Mouse (Mus musculus) hindbrain, embryonic 15.5 days (tissue): ENCODE data around the gene Arhgef11. TPM values are rescaled to one million over a fixed set of nuclear protein-coding genes. Genes with fewer than 3 reads are reported as not detected.
A peak's percentile ranks its signal among the peaks of the same experiment; 100 is the strongest.
"Not testable (repeated sequence)": the region's sequence is repeated elsewhere in the genome, so short reads cannot be mapped to it uniquely, and the experiment has no call there.

Experiments
- ATAC-seq: fragments of 200-750 bp; cut with Nextera tagmentation; 2 replicates; pipeline ENCODE4 v1.8.0; 2017; ENCODE audit warnings: low read depth, moderate number of reproducible peaks, moderate TSS enrichment; ENCODE audit not compliant: low FRiP score
- H3K27ac ChIP-seq: fragments of 300-500 bp; sonication (generic); replicated peaks from 2 replicates; pipeline ENCODE4 v1.5.1; 2015; ENCODE audit warnings: mild to moderate bottlenecking, inconsistent platforms
- H3K27me3 ChIP-seq: fragments of 300-500 bp; sonication (generic); 2 replicates; pipeline ENCODE4 v1.6.1; 2015; ENCODE audit warnings: control low read depth, inconsistent platforms
- H3K36me3 ChIP-seq: fragments of 300-500 bp; sonication (generic); 2 replicates; pipeline ENCODE4 v1.6.1; 2015; ENCODE audit warnings: control low read depth, inconsistent platforms
- H3K4me1 ChIP-seq: fragments of 300-500 bp; sonication (generic); replicated peaks from 2 replicates; pipeline ENCODE4 v1.6.1; 2015; ENCODE audit warnings: control low read depth, inconsistent platforms
- H3K4me2 ChIP-seq: fragments of 300-500 bp; sonication (generic); 2 replicates; pipeline ENCODE4 v1.6.1; 2015; ENCODE audit warnings: moderate library complexity, mild to moderate bottlenecking, inconsistent platforms
- H3K4me3 ChIP-seq: fragments of 300-500 bp; sonication (generic); 2 replicates; pipeline ENCODE4 v1.5.1; 2015; ENCODE audit warnings: mild to moderate bottlenecking, inconsistent platforms
- H3K9ac ChIP-seq: fragments of 300-500 bp; sonication (generic); 2 replicates; pipeline ENCODE4 v1.6.1; 2015; ENCODE audit warnings: inconsistent platforms
- H3K9me3 ChIP-seq: fragments of 300-500 bp; sonication (generic); 2 replicates; pipeline ENCODE4 v1.6.1; 2016; ENCODE audit warnings: control low read depth, inconsistent platforms
- WGBS: fragments of 180-500 bp; shearing (Covaris S2); methylation state at CpG from one replicate; pipeline ENCODE4 v1.1.7; 2015; 5-methylcytosine and 5-hydroxymethylcytosine counted together
- polyA plus RNA-seq: library from polyadenylated mRNA; unstranded; fragments of >200 nt; fragmentation: Nextera tagmentation; extraction: Ambion mirVana; gene quantifications from 2 replicates; pipeline ENCODE4 v1.2.1, GENCODE M21; 2015

Gene Arhgef11
- polyA plus RNA-seq: 22.0 and 23.7 TPM in 2 replicates

DNA sequence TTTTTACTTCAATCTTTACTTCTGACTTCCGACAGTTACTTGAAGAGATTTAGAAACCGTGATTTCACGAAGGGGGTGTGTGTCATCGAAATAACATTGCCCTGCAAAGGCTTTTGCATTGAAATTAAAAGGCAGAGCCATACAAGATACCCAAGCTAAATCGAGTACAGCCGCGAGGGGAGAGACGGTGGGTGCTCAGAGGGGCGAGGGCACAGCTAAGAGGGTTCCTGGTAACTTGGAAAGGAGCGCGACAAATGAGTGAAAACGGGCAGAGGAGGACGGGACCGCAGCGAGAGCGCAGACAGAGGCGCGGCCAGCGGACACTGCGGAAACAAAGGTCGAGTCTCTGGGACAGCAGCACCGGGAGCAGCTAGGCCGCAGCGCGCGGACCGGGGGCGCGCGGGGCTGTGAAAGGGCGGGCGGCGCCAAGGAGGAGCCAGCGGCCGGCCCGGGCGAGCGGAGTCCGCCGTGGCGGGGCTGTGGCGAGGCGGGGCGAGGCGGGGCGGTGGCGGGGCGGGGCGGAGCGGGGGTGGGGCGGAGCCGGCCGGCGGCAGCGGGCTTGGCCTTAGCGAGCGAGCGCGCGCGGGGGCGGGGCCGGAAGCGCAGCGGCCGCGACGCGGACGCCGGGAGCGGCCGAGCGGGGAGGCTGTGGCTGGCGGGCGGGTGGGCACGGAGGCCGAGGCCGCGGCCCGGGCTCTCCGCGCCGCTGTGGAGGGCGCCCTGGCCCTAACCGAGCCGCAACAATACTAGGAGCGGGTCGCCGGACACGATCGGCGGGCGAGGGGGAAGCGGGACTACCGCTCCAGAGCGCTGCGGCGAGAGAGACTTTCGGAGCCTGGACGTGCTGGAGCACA is at the start of gene Arhgef11:
TSS of gene Arhgef11 (plus strand) at position 603 of the 854 bp plus-strand sequence.
- no peaks in the 10 kb centered on the region for H3K36me3 ChIP-seq
- peak within 1 kb of the TSS; percentile 84 for H3K9ac ChIP-seq
- H3K4me2 ChIP-seq: peak within 1 kb of the TSS; percentile 93
- peak within 1 kb of the TSS; percentile 80 for H3K4me3 ChIP-seq
- peak within 1 kb of the TSS; percentile 92 for H3K27ac ChIP-seq
- peaks cover 46% of the 10 kb centered on the region for H3K4me1 ChIP-seq
- no peaks in the 10 kb centered on the region for H3K9me3 ChIP-seq
- ATAC-seq: peak; percentile 94
- H3K27me3 ChIP-seq: no peaks in the 10 kb centered on the region
- WGBS: 2% methylated on average over 76 of the region's 101 CpGs

DNA sequence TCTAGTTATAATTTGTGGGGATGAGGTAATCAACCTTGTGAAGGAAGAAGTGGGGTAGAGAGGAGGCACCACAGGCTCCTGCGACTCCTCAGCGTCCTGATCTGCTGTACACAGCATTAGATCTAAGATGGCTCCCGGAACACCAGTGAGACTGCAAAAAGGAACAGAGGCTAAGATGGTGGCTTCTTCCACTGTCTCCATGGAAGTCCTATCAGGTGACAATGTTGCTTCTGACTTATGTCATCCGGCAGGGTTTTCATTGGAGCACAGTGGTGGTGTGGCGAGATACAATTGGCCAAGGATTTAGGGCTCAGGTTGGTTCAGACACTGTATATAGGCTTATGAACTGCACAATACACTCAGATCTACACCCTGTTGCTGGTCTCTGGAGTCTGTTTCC is 48.7 kb upstream of the Arhgef11 start:
- Histone ChIP-seq H3K4me3 (no peak overlapping the region), H3K27ac (no peak overlapping the region), H3K36me3 (no peaks in the 10 kb centered on the region), H3K9me3 (no peaks in the 10 kb centered on the region), H3K27me3 (no peaks in the 10 kb centered on the region), H3K9ac (no peak overlapping the region), H3K4me2 (no peak overlapping the region), H3K4me1 (peaks cover 13% of the 10 kb centered on the region)
- 99% methylated on average over 5 of the region's 5 CpGs for WGBS
- no peak for ATAC-seq

DNA sequence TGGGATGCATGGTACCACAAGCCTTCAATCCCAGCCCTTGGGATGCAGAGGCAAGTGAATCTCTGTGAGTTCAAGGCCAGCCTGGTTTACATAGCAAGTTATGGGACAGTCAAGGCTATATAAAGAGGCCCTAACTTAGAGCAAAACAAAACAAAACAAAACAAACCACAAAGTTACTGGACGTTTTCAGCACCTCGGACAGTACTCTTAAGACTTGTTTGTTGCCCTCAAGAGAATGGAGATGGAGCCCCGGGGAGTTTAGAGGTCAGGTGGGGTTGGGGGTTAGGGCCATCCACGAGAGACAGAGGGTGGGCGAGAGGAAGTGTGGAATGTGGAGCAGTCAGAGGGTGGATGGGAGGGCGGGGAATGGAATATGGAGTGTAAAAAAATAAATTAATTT is 41.6 kb upstream of the Arhgef11 start:
- WGBS: 39% methylated on average over 6 of the region's 6 CpGs
- Histone ChIP-seq H3K4me1 (no peaks in the 10 kb centered on the region), H3K36me3 (no peaks in the 10 kb centered on the region), H3K27ac (no peak overlapping the region), H3K9me3 (no peaks in the 10 kb centered on the region), H3K27me3 (no peaks in the 10 kb centered on the region), H3K9ac (no peak overlapping the region), H3K4me3 (no peak overlapping the region), H3K4me2 (no peak overlapping the region)
- no peak for ATAC-seq

DNA sequence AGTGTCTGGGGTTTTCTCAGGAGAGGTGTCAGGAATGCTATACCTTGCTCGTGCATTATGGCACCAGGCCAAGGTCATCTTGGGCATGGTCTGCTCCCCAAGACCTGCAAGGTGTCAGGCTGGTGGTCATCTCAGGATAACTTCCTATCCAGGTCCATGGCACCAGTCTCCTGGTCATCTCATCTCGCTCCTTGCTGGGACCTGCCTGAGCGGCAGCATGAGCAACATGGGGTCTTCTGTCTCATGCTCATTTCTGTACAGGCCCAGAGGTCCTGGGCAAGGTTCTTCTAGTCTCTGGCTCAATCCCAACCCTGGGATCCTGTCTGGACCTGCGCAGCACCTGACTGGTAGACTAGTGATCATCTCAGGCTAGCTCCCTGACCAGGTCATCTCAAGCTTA is 35.1 kb upstream of the Arhgef11 start:
- no peak overlapping the region for H3K4me2 ChIP-seq
- no peak overlapping the region for H3K4me3 ChIP-seq
- H3K36me3 ChIP-seq: no peaks in the 10 kb centered on the region
- H3K9ac ChIP-seq: no peak overlapping the region
- WGBS: 92% methylated on average over 4 of the region's 4 CpGs
- no peak for ATAC-seq
- no peaks in the 10 kb centered on the region for H3K4me1 ChIP-seq
- H3K27me3 ChIP-seq: no peaks in the 10 kb centered on the region
- H3K27ac ChIP-seq: no peak overlapping the region
- H3K9me3 ChIP-seq: no peaks in the 10 kb centered on the region

DNA sequence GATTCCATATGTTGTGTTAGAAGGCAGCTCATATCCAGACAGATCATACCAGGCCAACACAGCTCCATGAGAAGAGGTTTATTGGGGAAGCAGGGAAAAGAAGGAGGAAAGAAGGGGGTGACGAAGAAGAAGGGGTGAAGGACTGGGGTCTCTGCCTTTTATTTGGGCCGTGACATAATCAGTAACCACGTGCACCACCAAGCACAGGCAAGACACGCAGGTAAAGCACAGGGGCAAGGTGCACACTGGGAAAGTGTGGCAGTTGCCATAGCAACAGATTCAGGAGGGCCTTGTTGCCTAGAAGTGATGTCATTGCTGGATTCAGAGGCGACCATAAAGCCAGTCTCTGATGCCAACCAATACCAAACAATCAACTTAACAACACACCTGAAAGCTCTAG is 23.6 kb upstream of the Arhgef11 start:
- Histone ChIP-seq H3K27me3 (no peaks in the 10 kb centered on the region), H3K9me3 (no peaks in the 10 kb centered on the region), H3K4me3 (no peak overlapping the region), H3K9ac (no peak overlapping the region), H3K4me2 (no peak overlapping the region), H3K27ac (no peak overlapping the region), H3K4me1 (no peaks in the 10 kb centered on the region), H3K36me3 (no peaks in the 10 kb centered on the region)
- no peak for ATAC-seq
- 67% methylated on average over 5 of the region's 5 CpGs for WGBS

DNA sequence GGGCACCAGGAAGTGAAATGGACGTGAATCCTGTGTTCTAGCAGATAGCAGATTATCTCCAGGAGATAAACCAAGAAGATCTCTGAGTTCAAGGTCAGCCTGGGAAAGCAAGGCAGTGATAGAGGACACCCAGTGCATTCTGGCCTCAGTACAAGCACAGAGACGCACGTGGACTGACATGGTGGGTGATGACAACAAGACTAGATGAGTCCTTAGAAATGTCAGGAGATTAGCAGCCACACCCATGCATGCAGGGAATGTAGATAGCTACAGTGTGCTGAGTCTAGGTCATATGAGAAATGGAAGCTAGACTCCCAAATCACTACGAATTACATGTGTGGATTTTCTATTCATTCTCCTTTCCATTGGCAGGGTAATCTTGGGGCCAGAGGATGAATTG is 22.0 kb upstream of the Arhgef11 start:
- H3K4me1 ChIP-seq, H3K36me3 ChIP-seq, H3K9me3 ChIP-seq, H3K4me3 ChIP-seq, H3K9ac ChIP-seq, H3K27me3 ChIP-seq, H3K27ac ChIP-seq, ATAC-seq, H3K4me2 ChIP-seq: not testable (repeated sequence)
- WGBS: 85% methylated on average over 4 of the region's 4 CpGs

DNA sequence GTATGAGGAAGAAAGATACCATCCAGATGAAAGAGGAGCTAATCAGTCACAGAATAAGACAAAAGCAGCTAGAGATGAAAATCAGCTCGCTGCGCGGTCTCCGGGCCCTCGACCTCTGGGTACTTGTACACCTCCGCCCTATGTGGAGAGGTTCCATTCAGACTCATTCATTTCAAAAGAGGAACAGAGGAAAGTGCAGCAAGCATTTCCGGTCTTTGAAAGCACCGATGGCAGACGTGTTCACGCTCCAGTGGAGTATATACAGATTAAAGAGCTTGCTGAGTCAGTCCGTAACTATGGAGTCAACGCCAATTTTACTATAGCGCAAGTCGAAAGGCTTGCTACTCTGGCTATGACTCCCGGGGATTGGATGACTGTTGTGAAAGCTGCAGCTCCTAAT is 16.3 kb upstream of the Arhgef11 start:
- not testable (repeated sequence) for H3K27me3 ChIP-seq, H3K4me2 ChIP-seq, H3K27ac ChIP-seq, H3K36me3 ChIP-seq, H3K9me3 ChIP-seq, ATAC-seq, H3K4me1 ChIP-seq, H3K9ac ChIP-seq, H3K4me3 ChIP-seq
- WGBS: 93% methylated on average over 15 of the region's 15 CpGs

DNA sequence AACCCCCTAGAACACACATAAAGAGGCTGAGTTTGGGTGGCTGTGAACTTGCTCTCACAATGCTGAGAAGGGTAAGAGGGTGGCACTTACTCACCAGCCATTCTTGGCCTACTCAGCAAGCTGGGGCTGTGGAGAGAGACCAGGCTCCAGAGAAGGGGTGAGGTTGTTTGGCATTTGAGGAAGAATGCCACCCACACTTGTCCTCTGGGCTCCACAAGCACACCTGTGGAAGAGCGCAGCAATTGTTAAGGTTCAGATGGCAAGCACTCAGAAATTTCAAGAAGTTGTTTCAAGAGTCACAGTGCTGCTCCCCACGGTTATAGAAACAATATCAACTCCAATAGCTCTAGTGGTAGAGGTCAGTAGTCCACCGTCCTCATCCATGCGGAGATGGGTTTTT is 1.0 kb upstream of the Arhgef11 start:
- Histone ChIP-seq H3K27ac (peak overlapping the region; percentile 92; the same call in 1 of the 2 replicates), H3K4me2 (peak overlapping the region; percentile 93), H3K4me1 (peaks cover 37% of the 10 kb centered on the region), H3K27me3 (no peaks in the 10 kb centered on the region), H3K4me3 (peak overlapping the region; percentile 80), H3K36me3 (no peaks in the 10 kb centered on the region), H3K9me3 (no peaks in the 10 kb centered on the region), H3K9ac (peak overlapping the region; percentile 84; the same call in 1 of the 2 replicates)
- ATAC-seq: no peak
- WGBS: 58% methylated on average over 4 of the region's 4 CpGs

DNA sequence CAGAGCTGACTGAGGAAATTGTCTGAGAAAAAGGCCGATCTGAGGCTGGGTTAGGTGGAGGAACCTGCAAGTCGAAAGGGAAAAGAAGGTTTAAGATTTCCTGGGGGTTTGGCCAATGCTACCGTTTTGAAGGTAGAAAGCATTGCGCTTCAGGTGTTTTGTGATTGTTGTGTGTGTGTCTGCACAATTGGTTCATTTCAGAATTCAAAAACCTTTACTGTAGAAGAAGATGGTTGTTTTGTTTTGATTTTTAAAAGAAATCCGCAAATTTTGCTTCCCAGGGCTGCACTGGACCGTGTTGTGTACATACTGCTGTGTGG is 412 bp downstream of the Arhgef11 start:
- peaks cover 46% of the 10 kb centered on the region for H3K4me1 ChIP-seq
- no peak for ATAC-seq
- WGBS: under 1% methylated on average over 6 of the region's 6 CpGs

DNA sequence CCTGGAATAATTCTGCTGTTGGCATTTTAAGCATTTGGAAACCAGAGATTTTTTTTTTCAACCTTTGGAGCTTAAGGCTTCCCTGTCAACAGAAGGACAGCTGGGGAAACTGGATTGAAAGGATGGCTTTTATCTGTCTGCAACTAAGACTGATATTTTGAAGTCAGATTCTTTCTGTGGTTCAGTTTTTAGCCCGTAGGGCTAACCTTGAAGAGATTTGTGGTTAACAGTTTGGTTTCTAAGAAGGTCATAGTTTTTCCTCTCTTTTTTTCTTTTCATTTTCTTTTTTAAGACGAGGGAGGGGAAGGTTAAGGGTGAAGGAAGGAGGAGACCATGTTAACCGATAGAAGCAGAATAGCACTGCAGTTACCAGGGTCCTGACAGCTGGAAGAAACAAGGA is 881 bp downstream of the Arhgef11 start:
- no peak for ATAC-seq
- no peaks in the 10 kb centered on the region for H3K36me3 ChIP-seq
- peak overlapping the region; percentile 93 for H3K4me2 ChIP-seq
- H3K4me3 ChIP-seq: peak overlapping the region; percentile 80
- WGBS: 5% methylated on average over 3 of the region's 3 CpGs
- no peaks in the 10 kb centered on the region for H3K27me3 ChIP-seq
- H3K9me3 ChIP-seq: no peaks in the 10 kb centered on the region
- H3K9ac ChIP-seq: peak overlapping the region; percentile 84
- peaks cover 46% of the 10 kb centered on the region for H3K4me1 ChIP-seq
- H3K27ac ChIP-seq: peak overlapping the region; percentile 44; the same call in 1 of the 2 replicates

More for the DNA sequence above, 412 bp downstream of the Arhgef11 start:
- H3K9ac ChIP-seq: peak overlapping the region; percentile 84
- no peaks in the 10 kb centered on the region for H3K36me3 ChIP-seq
- H3K27ac ChIP-seq: peak overlapping the region; percentile 92
- no peaks in the 10 kb centered on the region for H3K27me3 ChIP-seq
- peak overlapping the region; percentile 93 for H3K4me2 ChIP-seq
- no peaks in the 10 kb centered on the region for H3K9me3 ChIP-seq
- H3K4me3 ChIP-seq: peak overlapping the region; percentile 80

DNA sequence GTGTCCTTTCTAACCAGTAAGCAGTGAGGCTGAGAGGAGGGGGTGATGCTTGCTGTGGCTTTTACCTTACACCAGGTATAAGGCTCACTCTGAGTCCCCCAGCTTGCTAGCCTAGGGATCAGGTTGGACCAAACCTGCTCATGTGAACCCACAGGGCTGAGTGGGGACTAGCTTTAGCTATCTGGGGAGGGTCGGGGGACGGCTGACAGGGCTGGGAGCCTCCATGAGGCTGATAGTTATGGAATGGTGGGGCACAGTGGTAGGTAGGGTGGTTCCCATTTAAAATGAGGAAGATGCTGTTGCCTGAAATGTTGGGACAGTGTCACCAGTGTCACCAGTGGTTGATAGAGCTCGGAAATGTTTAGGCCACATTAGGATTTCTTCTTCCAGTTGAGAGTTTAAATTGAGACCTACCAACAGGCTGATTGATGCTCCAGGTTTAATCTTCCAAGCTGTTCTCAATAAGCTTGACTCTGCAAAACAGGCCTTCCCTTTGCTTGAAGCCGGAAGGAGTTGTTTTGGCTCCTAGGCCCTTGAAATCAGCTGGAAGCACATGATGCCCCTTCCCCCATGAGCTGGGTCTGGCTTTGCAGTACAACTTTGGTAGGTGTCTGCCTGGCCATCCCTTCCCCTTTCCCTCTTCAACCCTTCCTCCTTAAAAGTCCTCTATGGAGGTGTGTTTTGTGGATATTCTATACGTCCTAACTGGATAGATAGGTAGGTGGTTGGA is 1.8 kb downstream of the Arhgef11 start:
- peak overlapping the region; percentile 84 for H3K9ac ChIP-seq
- H3K36me3 ChIP-seq: no peaks in the 10 kb centered on the region
- peak overlapping the region; percentile 93 for H3K4me2 ChIP-seq
- WGBS: 46% methylated on average over 5 of the region's 5 CpGs
- H3K9me3 ChIP-seq: no peaks in the 10 kb centered on the region
- ATAC-seq: no peak
- peaks cover 46% of the 10 kb centered on the region for H3K4me1 ChIP-seq
- H3K4me3 ChIP-seq: peak overlapping the region; percentile 80
- H3K27ac ChIP-seq: peak overlapping the region; percentile 10; the same call in 1 of the 2 replicates
- no peaks in the 10 kb centered on the region for H3K27me3 ChIP-seq

DNA sequence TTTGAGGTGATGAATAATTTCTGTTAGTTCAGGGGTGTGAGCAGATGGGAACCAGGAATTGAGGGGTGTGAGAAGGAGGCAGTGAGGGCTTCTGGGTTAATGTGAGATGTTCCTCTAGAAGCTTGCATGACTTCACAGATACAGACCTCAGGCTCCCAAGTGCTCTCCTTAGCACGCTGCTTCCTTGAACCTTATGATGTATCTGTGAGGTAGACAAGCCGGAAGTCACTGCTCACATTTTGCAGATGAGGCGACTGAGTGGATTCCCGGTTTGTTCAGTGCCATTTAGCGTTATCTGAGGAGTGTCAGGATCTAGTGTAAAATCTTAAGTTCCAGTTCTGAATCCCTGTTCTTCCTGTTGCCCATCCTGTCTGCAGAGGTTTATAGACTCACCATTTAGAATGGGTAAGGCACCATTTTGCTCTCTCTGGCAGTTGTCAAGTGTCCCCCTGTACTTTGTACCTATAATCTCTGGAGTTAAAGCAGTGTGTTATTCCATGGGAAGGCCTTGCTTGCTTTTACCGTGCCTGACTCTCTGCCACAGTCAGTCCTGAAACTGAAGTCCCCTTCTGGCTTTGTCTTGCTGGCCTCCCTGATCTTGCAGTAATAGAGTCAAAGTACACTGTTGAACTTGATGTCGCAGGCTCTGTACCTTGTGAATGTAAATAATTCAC is 3.0 kb downstream of the Arhgef11 start:
- H3K27me3 ChIP-seq: no peaks in the 10 kb centered on the region
- peaks cover 48% of the 10 kb centered on the region for H3K4me1 ChIP-seq

More for the DNA sequence above, 3.0 kb downstream of the Arhgef11 start:
- Histone ChIP-seq H3K9ac (peak overlapping the region; percentile 84; the same call in 1 of the 2 replicates), H3K4me2 (peak overlapping the region; percentile 93), H3K36me3 (no peaks in the 10 kb centered on the region), H3K4me3 (peak overlapping the region; percentile 80), H3K9me3 (no peaks in the 10 kb centered on the region), H3K27ac (no peak overlapping the region)
- 46% methylated on average over 7 of the region's 7 CpGs for WGBS
- ATAC-seq: no peak
